Mouse (Mus musculus) embryo, embryonic 11.5 days (tissue): ENCODE measurements around the gene Ssx2ip.
"Not testable (repeated sequence)": the region's sequence is repeated elsewhere in the genome, so short reads cannot be mapped to it uniquely, and the experiment has no call there.

ENCODE experiments used
- DNase-seq: peaks from one replicate; pipeline ENCODE4 v3.0.0-alpha.2; 2012; ENCODE audit warnings: low read depth, low spot score

Ssx2ip gene

DNA sequence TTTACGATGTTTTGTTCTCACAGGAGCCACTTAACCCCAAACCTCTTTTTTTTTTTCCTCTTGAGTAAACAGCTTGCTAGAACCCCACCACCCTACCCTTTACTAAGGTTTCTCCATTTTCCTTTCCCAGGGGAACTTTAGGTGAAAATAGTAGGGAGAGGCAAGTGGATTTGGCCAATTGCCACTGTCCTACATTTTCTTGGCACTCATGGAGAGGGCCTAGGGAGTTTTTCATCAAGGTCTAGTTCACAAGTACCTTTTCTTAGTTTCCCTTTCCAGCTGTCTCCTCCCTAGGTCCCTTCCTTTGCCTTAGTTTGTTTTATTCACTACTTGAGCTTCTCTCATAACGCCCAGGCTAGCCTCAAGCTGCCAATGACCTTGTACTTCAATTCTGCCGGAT is 672 bp upstream of the Ssx2ip start:
- no peak for DNase-seq

DNA sequence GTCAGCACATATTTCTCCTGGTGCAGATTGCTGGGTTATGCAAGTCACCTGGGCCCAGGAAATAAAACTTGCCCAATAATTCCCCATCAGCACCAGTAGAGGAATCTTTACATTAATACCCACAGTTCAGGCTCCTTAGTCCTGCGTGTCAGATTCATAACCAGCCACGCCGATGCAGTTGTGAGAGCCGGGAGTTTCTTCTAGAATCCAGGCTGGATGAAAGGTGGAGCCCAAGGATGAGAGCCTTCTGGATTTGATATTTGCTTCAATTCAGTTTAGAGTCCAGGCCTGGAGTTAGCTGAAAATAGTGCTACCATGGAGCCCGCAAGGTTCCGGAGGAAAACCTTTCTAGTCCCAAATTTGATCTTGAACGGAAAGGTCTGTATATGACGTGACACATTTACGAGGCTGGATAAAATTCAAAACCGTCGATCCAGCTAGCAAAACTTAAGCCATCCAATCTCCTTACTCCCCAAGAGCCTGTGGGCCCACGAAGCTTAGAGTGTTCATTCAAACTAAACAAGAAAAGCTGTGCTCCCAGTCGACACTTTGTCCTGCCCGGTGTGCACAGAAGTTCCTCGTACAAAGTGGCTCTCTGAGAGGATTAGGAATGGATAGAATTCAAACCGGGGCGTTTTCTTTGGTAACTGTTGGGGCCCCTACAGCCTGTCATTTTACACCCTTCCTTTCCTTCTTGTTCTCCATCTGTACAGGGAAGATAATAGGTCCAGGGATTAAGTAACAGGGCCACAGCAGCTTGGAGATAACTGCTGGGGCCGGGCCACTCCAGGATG is 968 bp downstream of the Ssx2ip start:
- DNase-seq, result no peak

- DNase-seq, result no peak
These were observed 1.5 kb downstream of the Ssx2ip start for GRCm38 (mm10) chr3:146406007-146406341.

- no peak for DNase-seq
These were observed 2.8 kb downstream of the Ssx2ip start for GRCm38 (mm10) chr3:146407086-146407721.

DNA sequence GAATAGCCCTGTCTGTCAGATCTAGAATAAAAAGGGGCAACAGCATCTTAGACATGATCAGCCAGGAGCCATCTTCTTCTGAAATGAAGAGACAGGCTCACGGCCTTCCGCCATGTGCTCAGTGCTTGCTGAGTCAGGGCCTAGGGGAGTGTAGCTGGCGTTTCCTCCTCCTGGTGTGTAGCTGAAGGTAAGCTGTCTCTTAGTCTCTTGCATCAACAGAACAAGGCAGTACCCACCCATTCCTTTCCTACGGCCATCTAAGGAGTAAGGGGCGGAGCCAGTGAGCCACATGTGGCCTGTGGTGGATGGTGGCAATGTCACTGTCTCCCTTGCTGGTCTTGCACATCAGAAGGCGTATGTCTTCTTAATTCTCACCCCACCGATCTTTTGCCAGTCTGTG is 5.7 kb downstream of the Ssx2ip start:
- no peak for DNase-seq

- no peak for DNase-seq
These were observed 7.6 kb downstream of the Ssx2ip start for GRCm38 (mm10) chr3:146412008-146412407.

GRCm38 (mm10) chr3:146412480-146412879 is 8.0 kb downstream of the Ssx2ip start:
- no peak for DNase-seq

DNA sequence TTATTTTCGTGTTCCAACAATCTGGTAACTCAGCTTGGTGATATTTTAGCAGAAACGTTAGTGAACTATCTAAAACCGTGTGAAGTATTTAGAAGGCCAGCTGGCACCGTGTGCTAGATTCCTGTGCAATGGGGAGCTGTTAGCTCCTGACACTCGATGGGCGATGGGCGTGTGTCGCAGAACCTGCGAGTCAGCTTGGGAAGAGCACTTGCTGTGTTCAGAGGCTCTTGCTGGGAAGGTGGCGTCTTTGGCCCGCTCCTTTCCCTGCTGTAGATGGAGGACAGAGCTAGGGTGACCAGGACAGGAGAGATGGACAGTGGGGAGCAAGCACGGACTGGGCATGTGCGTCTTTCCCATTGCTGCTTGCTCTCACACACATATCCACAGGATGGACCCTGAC is 8.6 kb downstream of the Ssx2ip start:
- DNase-seq, result no peak

- DNase-seq, result no peak
These were observed 9.6 kb downstream of the Ssx2ip start for GRCm38 (mm10) chr3:146413992-146414391.

DNA sequence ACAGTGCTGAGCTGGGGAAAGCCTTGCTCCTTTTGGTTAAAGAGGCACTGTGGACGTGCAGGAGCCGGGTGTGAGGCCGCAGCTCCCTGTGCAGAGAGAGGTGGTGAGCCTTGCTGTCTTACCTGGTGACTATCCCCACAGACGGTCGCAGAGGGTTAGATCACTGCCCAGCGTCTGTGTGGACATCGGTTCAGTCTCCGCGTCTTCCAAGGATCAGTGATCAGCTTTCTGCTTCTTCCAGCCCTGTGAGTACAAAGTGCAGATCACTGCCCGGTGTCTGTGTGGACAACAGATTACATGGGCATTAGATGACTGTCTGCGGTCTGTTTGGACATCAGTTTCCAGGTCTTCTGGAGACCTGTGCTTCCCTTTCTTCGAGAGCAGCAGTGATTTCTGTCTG is 10.1 kb downstream of the Ssx2ip start:
- DNase-seq, result no peak

GRCm38 (mm10) chr3:146417873-146418272 is 13.4 kb downstream of the Ssx2ip start:
- DNase-seq, result no peak

DNA sequence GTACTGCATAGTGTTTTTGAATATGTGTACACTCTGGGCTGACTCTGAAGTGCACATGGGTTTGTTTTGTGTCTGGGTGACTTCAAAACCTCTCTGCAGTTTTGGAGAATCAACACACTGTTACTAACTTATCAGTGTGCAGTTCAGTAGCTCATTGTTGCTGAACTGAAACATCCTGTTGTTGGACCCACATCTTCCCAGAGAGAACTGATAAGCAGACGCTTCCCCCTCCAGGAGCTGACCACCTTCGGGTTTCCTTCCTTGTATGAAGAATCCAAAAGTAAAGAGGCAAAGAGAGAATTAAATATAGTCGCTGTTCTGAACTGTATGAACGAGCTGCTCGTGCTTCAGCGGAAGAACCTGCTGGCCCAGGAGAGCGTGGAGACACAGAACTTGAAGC is 14.5 kb downstream of the Ssx2ip start:
- DNase-seq, result no peak

DNA sequence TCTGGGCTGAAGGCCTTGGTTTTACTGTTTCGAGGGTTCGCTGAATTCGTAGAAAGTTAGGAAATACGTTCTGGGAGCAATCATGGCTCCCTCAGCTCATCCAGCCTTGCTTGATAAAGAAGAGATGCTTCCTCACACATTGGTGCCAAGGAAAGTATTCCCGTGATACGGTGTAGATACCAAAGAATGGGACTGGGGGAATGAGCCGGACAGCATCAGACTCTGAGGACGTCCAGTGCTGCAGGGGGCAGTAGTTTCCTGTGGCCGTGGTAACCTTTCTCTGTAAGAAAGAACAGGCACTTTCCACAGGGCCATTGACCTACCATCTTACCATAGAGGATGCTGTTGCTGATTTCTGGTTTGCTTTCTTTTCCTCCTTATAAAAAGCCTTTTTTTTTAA is 15.1 kb downstream of the Ssx2ip start:
- no peak for DNase-seq

GRCm38 (mm10) chr3:146419992-146420537 is 15.6 kb downstream of the Ssx2ip start:
- DNase-seq, result no peak

GRCm38 (mm10) chr3:146421787-146422186 is 17.3 kb downstream of the Ssx2ip start:
- DNase-seq, result no peak

DNA sequence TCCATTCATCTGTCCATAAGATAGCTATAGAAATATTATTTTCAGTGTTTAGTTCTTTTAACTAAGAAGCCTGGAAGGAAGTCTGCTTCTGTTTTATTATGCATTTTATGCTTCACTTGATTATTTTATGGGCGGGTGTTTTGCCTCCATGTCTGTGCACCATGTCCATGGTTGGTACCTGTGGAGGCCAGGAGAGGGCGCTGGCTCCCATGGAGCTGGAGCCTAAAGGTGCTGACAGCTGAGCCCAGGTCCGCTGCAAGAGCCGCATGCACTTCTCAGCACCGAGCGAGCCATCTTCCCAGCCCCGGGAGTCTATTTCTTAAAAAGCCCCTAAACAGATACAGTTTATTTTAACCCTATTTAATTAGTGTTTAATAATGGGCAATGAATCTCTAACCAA is 19.3 kb downstream of the Ssx2ip start:
- no peak for DNase-seq

DNA sequence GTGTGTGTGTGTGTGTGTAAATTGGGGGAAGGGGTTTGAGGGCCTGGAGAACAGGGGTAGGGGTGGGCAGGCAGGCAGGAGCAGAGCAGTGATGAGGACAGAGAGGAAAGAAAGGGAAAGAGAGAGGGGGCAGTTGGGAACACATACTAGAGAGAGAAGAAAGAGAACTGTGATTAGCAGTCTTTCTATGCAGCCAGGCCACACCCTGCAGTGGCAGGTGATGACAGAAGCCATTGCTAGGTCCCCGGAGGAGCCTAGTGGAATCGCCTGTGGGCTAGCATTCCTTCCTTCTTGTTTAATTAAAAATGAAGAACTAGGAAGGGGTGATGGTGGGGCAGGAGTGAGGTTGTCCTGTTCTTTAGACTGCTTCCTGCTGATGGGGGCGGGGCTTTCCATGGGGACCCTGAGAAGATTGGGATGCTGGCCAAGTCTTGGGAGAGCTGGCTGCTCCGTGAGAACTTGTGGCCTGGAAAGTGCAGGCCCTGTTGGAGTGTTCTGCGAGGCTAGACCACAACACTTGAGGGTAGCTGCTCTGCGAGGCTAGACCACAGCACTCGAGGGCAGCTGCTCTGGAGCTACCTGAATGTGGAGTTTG is 20.0 kb downstream of the Ssx2ip start:
- no peak for DNase-seq

DNA sequence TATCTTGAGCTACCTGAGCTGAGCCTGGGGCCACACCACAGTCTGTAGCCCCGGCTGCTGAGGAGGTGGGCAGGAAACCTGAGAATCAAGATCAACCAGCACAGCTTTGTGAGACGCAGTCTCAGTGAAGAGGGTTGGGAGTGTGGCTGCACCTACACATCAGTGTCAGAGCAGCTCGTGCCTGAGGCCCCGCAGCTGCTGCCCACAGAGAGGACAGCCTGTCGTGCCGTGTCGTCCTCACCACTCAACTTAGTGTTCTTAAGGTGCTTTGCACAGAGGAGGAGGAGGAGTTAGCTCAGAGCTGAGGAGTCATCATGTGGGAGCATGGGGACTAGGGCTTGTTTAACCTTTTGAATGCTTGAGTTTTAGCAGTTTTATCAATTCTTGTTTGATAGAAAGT is 21.5 kb downstream of the Ssx2ip start:
- DNase-seq, result no peak

- no peak for DNase-seq
These were observed 22.0 kb downstream of the Ssx2ip start for GRCm38 (mm10) chr3:146426489-146426888.

DNA sequence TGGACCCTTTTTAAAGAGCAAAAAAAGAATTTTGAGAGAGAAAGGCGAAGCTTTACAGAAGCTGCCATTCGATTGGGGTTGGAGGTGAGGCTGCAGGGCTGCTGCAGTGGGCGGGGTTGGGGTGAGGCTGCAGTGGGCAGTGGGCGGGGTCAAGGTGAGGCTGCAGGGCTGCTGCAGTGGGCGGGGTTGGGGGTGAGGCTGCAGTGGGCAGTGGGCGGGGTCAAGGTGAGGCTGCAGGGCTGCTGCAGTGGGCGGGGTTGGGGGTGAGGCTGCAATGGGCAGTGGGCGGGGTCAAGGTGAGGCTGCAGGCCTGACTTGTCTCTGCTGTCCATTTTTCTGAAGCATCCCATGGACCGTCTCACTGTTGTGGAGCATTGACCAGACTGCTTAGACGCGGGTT is 28.6 kb downstream of the Ssx2ip start:
- DNase-seq, result not testable (repeated sequence)

GRCm38 (mm10) chr3:146433681-146434350 is 29.4 kb downstream of the Ssx2ip start:
- DNase-seq, result no peak

- no peak for DNase-seq
These were observed 30.2 kb downstream of the Ssx2ip start for GRCm38 (mm10) chr3:146434686-146435085.
